Mouse (Mus musculus): Measurements from ENCODE around the gene Aspscr1. TPM values are rescaled to one million over a fixed set of nuclear protein-coding genes. Genes with fewer than 3 reads are reported as not detected.
A peak's percentile ranks its signal among the peaks of the same experiment; 100 is the strongest.

Gene Aspscr1
- polyA plus RNA-seq, 1 experiment from 2014 or later, result 154 TPM

GRCm38 (mm10) chr11:120647047-120647830, 25.5 kb upstream of the Aspscr1 start:
- Histone ChIP-seq H3K9me3 (no peaks in the 10 kb centered on the region), H3K36me3 (no peaks in the 10 kb centered on the region), H3K4me3 (no peak overlapping the region), H3K4me1 (peaks cover 20% of the 10 kb centered on the region), H3K4me2 (replicated peaks) (no peak overlapping the region), H3K9ac (replicated peaks) (no peak overlapping the region), H3K27me3 (0 out of 2 replicates have a peak, but pooled peaks cover 12% of the 10 kb centered on the region), H3K27ac (replicated peaks) (no peak overlapping the region)
- 82% methylated on average over 35 of the region's 35 CpGs for WGBS
- ATAC-seq (replicated peaks), result no peak

DNA sequence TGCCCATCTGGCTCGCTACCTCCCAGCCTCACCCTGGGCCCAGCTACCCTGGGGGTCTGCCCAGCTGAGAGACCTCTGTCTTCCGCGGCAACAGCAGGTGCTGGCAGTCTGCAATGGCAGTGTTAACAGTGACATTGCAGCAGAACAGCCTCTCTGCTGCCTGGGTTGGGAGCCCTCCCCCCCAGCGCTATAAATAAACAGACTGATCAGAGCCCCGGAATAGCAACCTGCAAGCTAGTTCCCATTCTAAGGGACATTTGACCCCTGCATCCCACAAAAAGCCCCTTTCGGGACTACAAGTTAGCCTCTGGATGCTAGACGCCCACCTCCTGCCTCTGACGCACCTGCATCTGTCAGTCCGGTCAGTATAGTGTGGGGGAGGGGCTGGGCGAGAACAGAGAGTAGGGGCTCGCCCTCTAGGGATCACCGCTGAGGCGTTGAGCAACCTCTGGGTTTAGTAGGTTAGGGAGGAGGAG, 24.7 kb upstream of the Aspscr1 start, which contains the start of gene Myadml2:
Myadml2 (minus strand) TSS at position 158 of the 476 bp plus-strand sequence.
- no peaks in the 10 kb centered on the region for H3K9me3 ChIP-seq
- peak within 1 kb of the TSS; percentile 27 for H3K4me2 ChIP-seq (replicated peaks)
- 0 out of 2 replicates have a peak, but pooled peaks cover 8% of the 10 kb centered on the region for H3K27me3 ChIP-seq
- H3K4me3 ChIP-seq, result peak within 1 kb of the TSS; percentile 18
- H3K9ac ChIP-seq (replicated peaks), result no peak within 1 kb of the TSS
- H3K27ac ChIP-seq (replicated peaks), result no peak within 1 kb of the TSS
- H3K36me3 ChIP-seq, result no peaks in the 10 kb centered on the region
- WGBS, result 7% methylated on average over 13 of the region's 13 CpGs
- H3K4me1 ChIP-seq, result peaks cover 13% of the 10 kb centered on the region
- no peak for ATAC-seq (replicated peaks)

- H3K9me3 ChIP-seq, result no peaks in the 10 kb centered on the region
- 69% methylated on average over 3 of the region's 3 CpGs for WGBS
Observed at GRCm38 (mm10) chr11:120651872-120652271, 20.9 kb upstream of the Aspscr1 start.

GRCm38 (mm10) chr11:120654741-120655140, 18.0 kb upstream of the Aspscr1 start:
- no peak for ATAC-seq (replicated peaks)
- no peak overlapping the region for H3K4me3 ChIP-seq
- no peaks in the 10 kb centered on the region for H3K9me3 ChIP-seq
- H3K27ac ChIP-seq (replicated peaks), result no peak overlapping the region
- H3K9ac ChIP-seq (replicated peaks), result no peak overlapping the region
- H3K36me3 ChIP-seq, result no peaks in the 10 kb centered on the region
- no peak overlapping the region for H3K4me2 ChIP-seq (replicated peaks)
- 78% methylated on average over 3 of the region's 3 CpGs for WGBS
- H3K4me1 ChIP-seq, result peaks cover 6% of the 10 kb centered on the region
- H3K27me3 ChIP-seq, result peaks cover 38% of the 10 kb centered on the region

More at GRCm38 (mm10) chr11:120651872-120652271, 20.9 kb upstream of the Aspscr1 start:
- no peak for ATAC-seq (replicated peaks)
- Histone ChIP-seq H3K4me3 (no peak overlapping the region), H3K4me1 (peaks cover 6% of the 10 kb centered on the region; the same call in 1 of the 2 replicates), H3K4me2 (replicated peaks) (no peak overlapping the region), H3K27ac (replicated peaks) (no peak overlapping the region), H3K36me3 (no peaks in the 10 kb centered on the region), H3K27me3 (0 out of 2 replicates have a peak, but pooled peaks cover 11% of the 10 kb centered on the region), H3K9ac (replicated peaks) (no peak overlapping the region)

GRCm38 (mm10) chr11:120657301-120657700, 15.5 kb upstream of the Aspscr1 start:
- Histone ChIP-seq H3K36me3 (no peaks in the 10 kb centered on the region), H3K4me3 (no peak overlapping the region), H3K4me2 (replicated peaks) (no peak overlapping the region), H3K27ac (replicated peaks) (no peak overlapping the region), H3K9ac (replicated peaks) (no peak overlapping the region), H3K4me1 (peaks cover 21% of the 10 kb centered on the region), H3K27me3 (peaks cover 55% of the 10 kb centered on the region), H3K9me3 (no peaks in the 10 kb centered on the region)
- 85% methylated on average over 4 of the region's 4 CpGs for WGBS
- ATAC-seq (replicated peaks), result no peak

DNA sequence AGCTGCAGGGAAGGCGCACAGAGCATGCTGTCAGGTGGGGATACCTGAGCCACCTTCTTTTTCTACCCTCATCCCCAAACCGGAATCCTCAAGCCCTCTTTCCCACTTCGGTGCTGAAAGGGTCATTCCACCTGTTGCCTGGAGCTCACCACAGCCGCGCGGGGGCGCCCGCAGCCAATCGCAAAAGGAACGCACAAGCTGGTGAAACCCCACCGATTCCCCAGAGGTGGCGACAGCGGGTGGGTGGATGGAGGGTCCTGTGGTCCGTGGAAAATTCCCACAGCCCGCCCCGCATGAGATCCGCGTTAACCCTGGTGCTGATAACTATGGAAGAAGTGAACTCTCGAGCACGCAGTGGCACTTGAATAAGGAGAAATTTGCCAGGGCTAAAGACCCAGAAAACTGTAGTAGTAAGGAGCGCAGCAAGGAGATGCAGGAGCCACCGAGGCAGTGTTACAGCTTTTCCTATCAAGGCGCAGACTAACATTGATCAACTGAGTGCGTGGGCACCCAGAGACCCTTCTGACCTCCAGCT, 13.8 kb upstream of the Aspscr1 start:
- Histone ChIP-seq H3K4me1 (peaks cover 21% of the 10 kb centered on the region), H3K36me3 (no peaks in the 10 kb centered on the region), H3K27me3 (peaks cover 67% of the 10 kb centered on the region), H3K9ac (replicated peaks) (no peak overlapping the region), H3K4me2 (replicated peaks) (no peak overlapping the region), H3K9me3 (no peaks in the 10 kb centered on the region), H3K4me3 (no peak overlapping the region; the same call in 1 of the 2 replicates), H3K27ac (replicated peaks) (no peak overlapping the region)
- ATAC-seq (replicated peaks), result no peak
- WGBS, result 3% methylated on average over 24 of the region's 24 CpGs

DNA sequence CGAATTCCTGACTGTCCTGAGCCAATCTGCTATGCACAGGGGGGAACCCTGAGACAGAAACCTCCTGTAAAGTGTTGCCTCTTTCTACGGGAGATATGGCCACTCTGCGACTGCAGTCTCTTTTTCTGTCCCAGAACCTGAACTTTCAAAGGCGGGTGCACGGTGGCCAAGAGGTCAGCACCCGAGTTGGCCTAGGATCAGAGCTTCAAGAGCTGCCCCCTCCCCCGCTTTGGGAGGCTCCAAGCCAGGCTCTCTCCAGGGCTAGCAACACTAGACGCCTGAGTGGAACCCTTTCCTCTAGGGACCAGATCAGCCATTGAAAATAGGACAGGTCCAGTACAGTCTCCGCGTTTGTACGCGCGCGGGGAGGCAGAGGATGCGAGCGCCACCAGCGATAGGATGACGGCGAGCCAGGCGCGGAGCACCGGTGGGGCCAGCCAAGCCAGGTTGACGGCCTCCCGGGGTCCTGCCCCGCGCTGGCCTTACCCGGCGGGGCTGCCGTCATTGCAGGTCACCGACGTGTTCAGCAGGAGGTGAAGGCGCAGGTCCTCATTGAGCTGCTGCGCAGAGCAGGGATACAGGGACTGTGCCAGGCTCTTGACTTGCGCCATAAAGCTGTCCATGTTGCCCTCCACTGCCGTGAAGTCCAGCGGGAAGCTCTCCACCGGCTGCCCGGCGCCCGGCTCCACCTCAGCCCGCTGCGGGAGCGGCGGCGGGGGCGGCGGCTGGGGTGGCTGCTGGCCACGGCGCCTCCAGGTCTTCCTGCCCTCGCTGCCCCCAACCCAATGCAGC, 13.1 kb upstream of the Aspscr1 start:
- H3K9ac ChIP-seq (replicated peaks), result no peak overlapping the region
- no peaks in the 10 kb centered on the region for H3K9me3 ChIP-seq
- H3K4me2 ChIP-seq (replicated peaks), result peak overlapping the region; percentile 52
- H3K36me3 ChIP-seq, result no peaks in the 10 kb centered on the region
- no peak overlapping the region for H3K27ac ChIP-seq (replicated peaks)
- peaks cover 70% of the 10 kb centered on the region for H3K27me3 ChIP-seq
- ATAC-seq (replicated peaks), result no peak
- H3K4me3 ChIP-seq, result peak overlapping the region; percentile 33
- 2% methylated on average over 50 of the region's 50 CpGs for WGBS
- peaks cover 21% of the 10 kb centered on the region for H3K4me1 ChIP-seq

DNA sequence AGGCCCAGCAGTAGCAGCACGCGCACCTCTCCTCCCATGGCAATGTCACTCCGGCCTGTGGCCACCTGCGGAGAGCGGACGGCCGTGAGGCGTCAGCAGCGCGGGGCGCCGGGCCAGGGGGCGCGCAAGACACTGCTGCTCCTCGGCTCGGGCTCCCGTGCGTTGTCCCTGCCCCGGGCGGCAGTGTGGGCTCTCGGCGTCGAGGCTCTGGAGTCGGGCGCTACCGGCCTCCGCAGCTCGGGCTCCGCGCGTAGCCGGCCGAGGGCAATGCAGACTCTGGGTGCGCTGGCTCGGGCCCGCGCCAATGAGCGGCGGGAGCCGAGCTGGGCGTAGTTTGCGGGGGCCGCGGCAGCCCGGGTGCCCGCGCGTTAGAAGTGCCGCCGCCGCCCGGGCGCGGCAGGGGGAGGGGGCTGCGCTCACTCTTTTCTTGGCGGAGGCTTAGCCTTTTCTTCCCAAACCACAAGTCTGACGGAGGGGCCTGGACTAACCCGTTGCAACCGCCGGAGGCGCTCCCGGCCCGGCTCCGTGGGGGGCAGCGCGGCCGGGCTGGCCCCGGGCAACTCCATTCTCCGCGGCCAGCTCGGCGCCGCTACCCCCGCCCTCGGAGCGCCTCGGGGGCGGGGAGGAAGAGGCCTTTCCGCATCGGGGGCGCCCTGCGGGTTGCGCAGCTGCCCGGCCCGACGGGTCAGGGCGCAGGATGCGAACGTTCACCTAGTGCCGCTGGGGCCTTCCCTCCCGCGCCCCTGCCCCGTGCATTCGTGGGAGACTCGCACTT, 12.3 kb upstream of the Aspscr1 start:
- peak overlapping the region; percentile 52 for H3K4me2 ChIP-seq (replicated peaks)
- H3K9me3 ChIP-seq, result no peaks in the 10 kb centered on the region
- no peak overlapping the region for H3K9ac ChIP-seq (replicated peaks)
- under 1% methylated on average over 92 of the region's 95 CpGs for WGBS
- peaks cover 21% of the 10 kb centered on the region for H3K4me1 ChIP-seq
- H3K4me3 ChIP-seq, result peak overlapping the region; percentile 33
- no peaks in the 10 kb centered on the region for H3K36me3 ChIP-seq
- no peak overlapping the region for H3K27ac ChIP-seq (replicated peaks)
- H3K27me3 ChIP-seq, result peaks cover 73% of the 10 kb centered on the region
- ATAC-seq (replicated peaks), result peak; percentile 48; the same call in 1 of the 2 replicates

DNA sequence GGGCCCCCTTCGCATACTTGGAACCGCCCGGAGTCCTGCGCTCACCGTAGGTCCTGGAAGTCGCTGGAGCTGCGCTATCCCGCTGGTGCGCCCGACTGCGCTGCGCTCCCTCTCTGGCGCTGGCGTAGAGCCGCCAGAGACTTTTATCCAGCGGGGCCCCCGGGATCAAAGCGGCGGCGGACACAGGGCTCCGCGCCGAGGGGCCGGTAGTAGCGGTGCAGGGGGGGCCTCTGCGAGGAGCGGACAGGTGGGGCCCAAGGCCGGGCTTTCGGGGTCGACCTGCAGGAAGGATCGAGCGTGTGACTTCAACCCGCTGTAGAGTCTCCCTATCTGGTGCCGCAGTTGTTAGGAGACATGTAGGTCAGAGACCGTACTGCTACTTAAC, 11.7 kb upstream of the Aspscr1 start, which contains the start of gene Notum:
Notum (minus strand) TSS at position 100 of the 385 bp plus-strand sequence.
- peaks cover 75% of the 10 kb centered on the region for H3K27me3 ChIP-seq
- peak within 1 kb of the TSS; percentile 33 for H3K4me3 ChIP-seq
- peak within 1 kb of the TSS; percentile 52 for H3K4me2 ChIP-seq (replicated peaks)
- peaks cover 21% of the 10 kb centered on the region for H3K4me1 ChIP-seq
- H3K9ac ChIP-seq (replicated peaks), result no peak within 1 kb of the TSS
- H3K36me3 ChIP-seq, result no peaks in the 10 kb centered on the region
- 1% methylated on average over 35 of the region's 35 CpGs for WGBS
- H3K27ac ChIP-seq (replicated peaks), result no peak within 1 kb of the TSS
- H3K9me3 ChIP-seq, result no peaks in the 10 kb centered on the region
- ATAC-seq (replicated peaks), result no peak

GRCm38 (mm10) chr11:120662759-120663158, 10.0 kb upstream of the Aspscr1 start:
- Histone ChIP-seq H3K4me1 (peaks cover 21% of the 10 kb centered on the region), H3K4me2 (replicated peaks) (no peak overlapping the region), H3K36me3 (no peaks in the 10 kb centered on the region), H3K9ac (replicated peaks) (no peak overlapping the region), H3K4me3 (no peak overlapping the region), H3K27me3 (peaks cover 64% of the 10 kb centered on the region), H3K9me3 (no peaks in the 10 kb centered on the region), H3K27ac (replicated peaks) (no peak overlapping the region)
- WGBS, result 40% methylated on average over 6 of the region's 6 CpGs
- ATAC-seq (replicated peaks), result no peak

- 67% methylated on average over 5 of the region's 5 CpGs for WGBS
- H3K27me3 ChIP-seq, result peaks cover 56% of the 10 kb centered on the region
- H3K4me1 ChIP-seq, result peaks cover 21% of the 10 kb centered on the region
- no peak for ATAC-seq (replicated peaks)
- no peaks in the 10 kb centered on the region for H3K9me3 ChIP-seq
- H3K4me3 ChIP-seq, result no peak overlapping the region
- H3K27ac ChIP-seq (replicated peaks), result no peak overlapping the region
- H3K36me3 ChIP-seq, result no peaks in the 10 kb centered on the region
- H3K4me2 ChIP-seq (replicated peaks), result no peak overlapping the region
- no peak overlapping the region for H3K9ac ChIP-seq (replicated peaks)
Observed at GRCm38 (mm10) chr11:120663714-120664113, 9.1 kb upstream of the Aspscr1 start.

Measured in forebrain, embryonic 15.5 days (tissue).